Mouse (Mus musculus): ENCODE measurements at regions not wholly inside any gene's neighbourhood (a gene's known extent, or its start where the extent isn't known, plus 50 kb on each side); places are given as distances from the start of the nearest gene placed in this dataset.

GRCm38 (mm10) chr4:40586045-40586444 lies 114.1 kb downstream of the Tmem215 start:
- TF ChIP-seq HCFC1 (IDR thresholded peaks at IDR 0.05; ENCODE audit: low read depth, low read length) (no peak), MAZ (IDR thresholded peaks at IDR 0.05; ENCODE audit: low read depth, low read length) (no peak), GABPA (IDR thresholded peaks at IDR 0.05; ENCODE audit: low read depth, low read length) (no peak), MXI1 (IDR thresholded peaks at IDR 0.05; ENCODE audit: low read depth, low read length) (no peak), TAL1 (IDR thresholded peaks at IDR 0.05; ENCODE audit: low read length) (no peak), ELF1 (IDR thresholded peaks at IDR 0.05; ENCODE audit: low read depth, low read length) (no peak), CTCF (IDR thresholded peaks at IDR 0.05 in 2 of 3, conservative IDR thresholded peaks at IDR 0.05 in 1 of 3; ENCODE audit: control insufficient read depth in 1 of 3, insufficient read depth in 1 of 3, low read depth in 2 of 3, low read length in 3 of 3, poor library complexity in 1 of 3, severe bottlenecking in 1 of 3) (no peak), RCOR1 (IDR thresholded peaks at IDR 0.05; ENCODE audit: low read depth, low read length) (no peak)
- Histone ChIP-seq H3K9me3 (replicated peaks; ENCODE audit: insufficient read depth, low read length) (no peaks in the 10 kb centered on the region), H3K36me3 (ENCODE audit: control insufficient read depth in 1 of 2, insufficient read depth in 2 of 2, low read length in 2 of 2) (no peaks in the 10 kb centered on the region), H3K27ac (ENCODE audit: control insufficient read depth, low read depth, low read length) (no peak overlapping the region), H3K4me3 (ENCODE audit: control insufficient read depth in 1 of 2, insufficient read depth in 1 of 2, low read depth in 2 of 2, low read length in 2 of 2) (no peak overlapping the region), H3K9ac (ENCODE audit: control insufficient read depth, low read depth, low read length, poor library complexity, severe bottlenecking) (no peak overlapping the region), H3K79me2 (ENCODE audit: control insufficient read depth, insufficient read depth, low read length, poor library complexity) (no peaks in the 10 kb centered on the region), H3K4me1 (ENCODE audit: control insufficient read depth in 1 of 2, insufficient read depth in 2 of 2, low read length in 2 of 2) (no peaks in the 10 kb centered on the region), H3K27me3 (ENCODE audit: control insufficient read depth in 1 of 2, insufficient read depth in 2 of 2, low read length in 2 of 2) (no peaks in the 10 kb centered on the region)
- no peak for DNase-seq (ENCODE audit: low read depth, low spot score)

GRCm38 (mm10) chr4:40587254-40587653 lies 115.3 kb downstream of the Tmem215 start:
- no peak for TF ChIP-seq MYC (IDR thresholded peaks at IDR 0.05; ENCODE audit: low read depth, low read length)
- TF ChIP-seq CHD2 (IDR thresholded peaks at IDR 0.05; ENCODE audit: low read length): no peak
- no peak for TF ChIP-seq ZC3H11A (IDR thresholded peaks at IDR 0.05; ENCODE audit: low read depth, low read length)
- TF ChIP-seq CHD1 (IDR thresholded peaks at IDR 0.05; ENCODE audit: low read depth, low read length): no peak
- TF ChIP-seq POLR2A (IDR thresholded peaks at IDR 0.05; ENCODE audit: control insufficient read depth in 1 of 2, insufficient read depth in 1 of 2, low read depth in 1 of 2, low read length in 2 of 2, poor library complexity in 1 of 2): no peak
- no peak for TF ChIP-seq JUND (IDR thresholded peaks at IDR 0.05; ENCODE audit: low read depth, low read length)
- TF ChIP-seq MAFK (IDR thresholded peaks at IDR 0.05; ENCODE audit: borderline replicate concordance, low read depth, low read length): no peak
- no peak for TF ChIP-seq CTCF (IDR thresholded peaks at IDR 0.05 in 2 of 3, conservative IDR thresholded peaks at IDR 0.05 in 1 of 3; ENCODE audit: control insufficient read depth in 1 of 3, insufficient read depth in 1 of 3, low read depth in 2 of 3, low read length in 3 of 3, poor library complexity in 1 of 3, severe bottlenecking in 1 of 3)
- no peak for TF ChIP-seq NRF1 (IDR thresholded peaks at IDR 0.05; ENCODE audit: insufficient read depth, low read depth, low read length, poor library complexity, severe bottlenecking)
- TF ChIP-seq TBP (IDR thresholded peaks at IDR 0.05; ENCODE audit: low read depth, low read length): no peak
- no peak for TF ChIP-seq RAD21 (IDR thresholded peaks at IDR 0.05; ENCODE audit: low read depth, low read length)
- no peak for TF ChIP-seq GABPA (IDR thresholded peaks at IDR 0.05; ENCODE audit: low read depth, low read length)
- no peak for TF ChIP-seq MEF2A (IDR thresholded peaks at IDR 0.05; ENCODE audit: extremely low read depth, insufficient replicate concordance, low read depth, low read length, poor library complexity, severe bottlenecking)
- TF ChIP-seq HCFC1 (IDR thresholded peaks at IDR 0.05; ENCODE audit: low read depth, low read length): no peak
- TF ChIP-seq UBTF (IDR thresholded peaks at IDR 0.05; ENCODE audit: borderline replicate concordance, insufficient read depth, low read depth, low read length): no peak
- no peak for TF ChIP-seq MAX (IDR thresholded peaks at IDR 0.05; ENCODE audit: low read length)
- TF ChIP-seq SMC3 (IDR thresholded peaks at IDR 0.05; ENCODE audit: low read depth, low read length): no peak
- TF ChIP-seq BHLHE40 (IDR thresholded peaks at IDR 0.05; ENCODE audit: borderline replicate concordance, low read depth, low read length): no peak
- Histone ChIP-seq H3K79me2 (ENCODE audit: control insufficient read depth, insufficient read depth, low read length, poor library complexity) (no peaks in the 10 kb centered on the region), H3K4me1 (ENCODE audit: control insufficient read depth in 1 of 2, insufficient read depth in 2 of 2, low read length in 2 of 2) (no peaks in the 10 kb centered on the region), H3K27ac (ENCODE audit: control insufficient read depth, low read depth, low read length) (no peak overlapping the region), H3K9ac (ENCODE audit: control insufficient read depth, low read depth, low read length, poor library complexity, severe bottlenecking) (no peak overlapping the region), H3K27me3 (ENCODE audit: control insufficient read depth in 1 of 2, insufficient read depth in 2 of 2, low read length in 2 of 2) (no peaks in the 10 kb centered on the region), H3K4me3 (ENCODE audit: control insufficient read depth in 1 of 2, insufficient read depth in 1 of 2, low read depth in 2 of 2, low read length in 2 of 2) (no peak overlapping the region), H3K36me3 (ENCODE audit: control insufficient read depth in 1 of 2, insufficient read depth in 2 of 2, low read length in 2 of 2) (no peaks in the 10 kb centered on the region), H3K9me3 (replicated peaks; ENCODE audit: insufficient read depth, low read length) (no peaks in the 10 kb centered on the region)
- DNase-seq (ENCODE audit: low read depth, low spot score): no peak
